Mouse (Mus musculus): Measurements from ENCODE around the gene Pir.

DNA sequence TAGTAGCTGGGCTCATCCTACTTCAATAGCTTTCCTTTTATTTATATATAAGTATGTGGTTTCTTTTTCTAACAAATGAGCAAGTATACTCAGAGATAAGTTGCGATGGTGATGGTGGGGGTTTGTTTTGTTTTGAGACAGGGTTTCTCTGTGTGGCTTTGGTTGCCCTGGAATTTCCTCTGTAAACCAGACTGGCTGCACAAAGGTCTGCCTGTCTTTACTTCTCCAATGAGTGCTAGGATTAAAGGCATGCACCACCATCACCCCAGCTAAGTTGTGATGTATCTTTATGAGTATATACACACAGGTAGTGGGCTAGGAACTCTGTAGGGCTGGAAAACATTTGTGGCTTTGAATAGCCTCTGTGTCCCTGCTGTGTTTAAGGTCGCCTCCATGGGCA is 22.4 kb upstream of the Pir start:
- no peak for TF ChIP-seq CTCF (IDR thresholded peaks at IDR 0.05; ENCODE audit: control insufficient read depth, insufficient read depth, insufficient read length)
- TF ChIP-seq USF1 (IDR thresholded peaks at IDR 0.05; ENCODE audit: low read depth), result no peak
- no peak for TF ChIP-seq CEBPB (IDR thresholded peaks at IDR 0.05; ENCODE audit: low read depth)

Measured in C2C12 (cell line).